Mouse (Mus musculus) lung, postnatal 25 days (tissue): ENCODE data around the gene Lgi4.

Experiments used
- DNase-seq: peaks from one replicate; pipeline ENCODE4 v3.0.0; 2022; ENCODE audit warnings: low spot score

Gene Lgi4

GRCm38 (mm10) chr7:31105061-31105768, 46.1 kb downstream of the Lgi4 start:
- no peak for DNase-seq

- DNase-seq = no peak
Observed at GRCm38 (mm10) chr7:31106166-31106565, 47.0 kb downstream of the Lgi4 start.

GRCm38 (mm10) chr7:31107781-31108180, 48.6 kb downstream of the Lgi4 start:
- DNase-seq = no peak

GRCm38 (mm10) chr7:31109091-31109490, 49.9 kb downstream of the Lgi4 start:
- peak; percentile 39 for DNase-seq

GRCm38 (mm10) chr7:31109796-31110195, 50.7 kb downstream of the Lgi4 start:
- no peak for DNase-seq

GRCm38 (mm10) chr7:31110861-31111385, 51.8 kb downstream of the Lgi4 start:
- no peak for DNase-seq

GRCm38 (mm10) chr7:31112036-31112435, 52.9 kb downstream of the Lgi4 start:
- DNase-seq = no peak

GRCm38 (mm10) chr7:31113800-31114199, 54.7 kb downstream of the Lgi4 start:
- no peak for DNase-seq

GRCm38 (mm10) chr7:31114646-31115045, 55.5 kb downstream of the Lgi4 start:
- no peak for DNase-seq

- DNase-seq = peak; percentile 68
Observed at GRCm38 (mm10) chr7:31115182-31115581, 56.0 kb downstream of the Lgi4 start, which contains the start of gene Hpn. Gene Hpn (minus strand): TSS chr7:31115290.

GRCm38 (mm10) chr7:31115587-31116043, 56.5 kb downstream of the Lgi4 start:
- peak; percentile 66 for DNase-seq

GRCm38 (mm10) chr7:31116721-31117145, 57.6 kb downstream of the Lgi4 start:
- no peak for DNase-seq

GRCm38 (mm10) chr7:31117465-31117864, 58.3 kb downstream of the Lgi4 start:
- no peak for DNase-seq

- DNase-seq = no peak
Observed at GRCm38 (mm10) chr7:31118486-31118885, 59.3 kb downstream of the Lgi4 start.

GRCm38 (mm10) chr7:31119556-31119955, 60.4 kb downstream of the Lgi4 start:
- DNase-seq = no peak
